Mouse (Mus musculus): ENCODE results near the gene Baz2b. TPM values are rescaled to one million over a fixed set of nuclear protein-coding genes. Genes with fewer than 3 reads are reported as not detected.

The Baz2b gene
- polyA plus RNA-seq, 1 experiment from 2014 or later: 55.1 TPM

DNA sequence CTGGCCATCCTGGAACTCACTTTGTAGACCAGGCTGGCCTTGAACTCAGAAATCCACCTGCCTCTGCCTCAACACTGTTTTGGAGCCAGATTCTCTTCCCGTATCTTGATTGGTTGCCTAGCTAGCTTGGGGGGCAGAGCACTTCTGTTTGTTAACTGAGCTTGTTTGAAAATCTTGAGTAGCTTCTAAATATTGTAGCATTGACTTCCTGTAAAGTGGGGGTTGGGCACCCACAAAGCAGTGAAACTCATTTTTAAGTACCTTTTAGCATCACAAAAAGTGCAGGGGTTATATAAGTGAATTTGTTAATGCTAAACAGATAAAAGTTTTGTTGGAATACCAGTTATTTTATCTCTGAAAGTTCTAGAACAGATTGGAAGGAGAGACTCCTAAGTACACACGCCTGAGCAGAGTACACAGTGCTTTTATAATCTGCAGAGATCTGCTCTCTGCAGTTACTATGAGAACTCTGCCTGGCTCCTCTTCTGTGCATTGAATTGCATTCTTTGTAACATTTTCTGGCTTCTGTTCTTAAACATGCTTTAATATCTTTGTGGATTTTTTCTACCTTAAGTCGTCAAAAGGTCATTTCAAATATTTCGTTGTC, 7.0 kb upstream of the Baz2b start:
- Histone ChIP-seq H3K4me1 (peaks cover 26% of the 10 kb centered on the region), H3K4me3 (no peak overlapping the region), H3K27ac (no peak overlapping the region), H3K9me3 (no peaks in the 10 kb centered on the region), H3K36me3 (peaks cover 25% of the 10 kb centered on the region), H3K27me3 (ENCODE audit: insufficient read depth, poor library complexity, severe bottlenecking) (no peaks in the 10 kb centered on the region)
- DNase-seq (ENCODE audit: low spot score): no peak
- WGBS: 87% methylated on average over 4 of the region's 4 CpGs

DNA sequence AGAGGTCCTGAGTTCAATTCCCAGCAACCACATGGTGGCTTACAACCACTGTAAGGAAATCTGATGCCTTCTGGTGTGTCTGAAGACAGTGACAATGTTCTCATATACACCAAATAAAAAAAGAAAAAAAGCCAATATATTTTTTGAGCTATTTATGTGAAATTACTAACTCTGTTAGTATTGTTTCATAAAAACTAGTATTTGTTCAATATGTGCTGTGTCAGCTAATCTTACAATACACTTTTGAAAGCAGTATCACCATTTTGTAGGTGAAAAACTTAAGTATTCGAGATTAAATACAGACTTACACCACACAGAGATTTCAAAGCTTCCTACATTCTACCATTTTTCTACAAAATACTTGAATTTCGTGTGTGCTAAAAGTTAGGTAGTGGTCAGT, 5.0 kb upstream of the Baz2b start:
- Histone ChIP-seq H3K4me3 (no peak overlapping the region), H3K27me3 (ENCODE audit: insufficient read depth, poor library complexity, severe bottlenecking) (no peaks in the 10 kb centered on the region), H3K9me3 (no peaks in the 10 kb centered on the region), H3K27ac (no peak overlapping the region), H3K36me3 (peaks cover 27% of the 10 kb centered on the region), H3K4me1 (peaks cover 35% of the 10 kb centered on the region)
- DNase-seq (ENCODE audit: low spot score): no peak
- WGBS: 92% methylated on average over 2 of the region's 2 CpGs

GRCm38 (mm10) chr2:60212488-60212887, 2.8 kb upstream of the Baz2b start:
- H3K4me3 ChIP-seq: no peak overlapping the region
- peaks cover 39% of the 10 kb centered on the region for H3K4me1 ChIP-seq
- DNase-seq (ENCODE audit: low spot score): no peak
- H3K27me3 ChIP-seq (ENCODE audit: insufficient read depth, poor library complexity, severe bottlenecking): no peaks in the 10 kb centered on the region
- H3K9me3 ChIP-seq: no peaks in the 10 kb centered on the region
- peaks cover 27% of the 10 kb centered on the region for H3K36me3 ChIP-seq
- H3K27ac ChIP-seq: no peak overlapping the region

- 9% methylated on average over 5 of the region's 5 CpGs for WGBS
- no peak for DNase-seq (ENCODE audit: low spot score)
- peaks cover 30% of the 10 kb centered on the region for H3K4me1 ChIP-seq
- H3K36me3 ChIP-seq: peaks cover 28% of the 10 kb centered on the region
- peak overlapping the region; percentile 100 for H3K27ac ChIP-seq
- H3K27me3 ChIP-seq (ENCODE audit: insufficient read depth, poor library complexity, severe bottlenecking): no peaks in the 10 kb centered on the region
- peak overlapping the region; percentile 99 for H3K4me3 ChIP-seq
- H3K9me3 ChIP-seq: no peaks in the 10 kb centered on the region
Observed at GRCm38 (mm10) chr2:60210821-60211220, 1.2 kb upstream of the Baz2b start.

GRCm38 (mm10) chr2:60209122-60209611, 472 bp downstream of the Baz2b start:
- H3K4me1 ChIP-seq: peaks cover 23% of the 10 kb centered on the region
- peak; percentile 80 for DNase-seq (ENCODE audit: low spot score)
- peak overlapping the region; percentile 99 for H3K4me3 ChIP-seq
- H3K9me3 ChIP-seq: no peaks in the 10 kb centered on the region
- peak overlapping the region; percentile 100 for H3K27ac ChIP-seq
- 0% methylated on average over 34 of the region's 35 CpGs for WGBS
- no peaks in the 10 kb centered on the region for H3K27me3 ChIP-seq (ENCODE audit: insufficient read depth, poor library complexity, severe bottlenecking)
- H3K36me3 ChIP-seq: peaks cover 32% of the 10 kb centered on the region

DNA sequence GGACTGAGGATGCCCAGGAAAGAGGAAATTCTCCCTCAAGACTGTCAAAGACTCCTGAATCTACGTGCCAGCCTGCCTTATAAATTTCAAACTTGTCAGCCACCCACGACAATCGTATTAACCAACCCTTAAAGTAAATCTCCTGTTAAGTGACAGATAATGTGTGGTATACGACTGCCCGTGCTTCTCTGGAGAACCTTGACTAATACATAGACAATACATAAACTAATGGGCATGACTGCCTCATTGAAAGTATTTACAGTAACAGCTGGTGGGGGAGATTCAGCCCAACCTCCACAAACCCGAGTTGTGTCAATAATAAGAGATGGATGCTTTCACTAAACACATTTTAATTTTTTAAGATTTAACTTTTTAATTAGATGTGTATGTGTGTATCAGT, 3.8 kb downstream of the Baz2b start:
- 86% methylated on average over 6 of the region's 6 CpGs for WGBS

GRCm38 (mm10) chr2:60204162-60204561, 5.5 kb downstream of the Baz2b start:
- H3K4me1 ChIP-seq: peaks cover 8% of the 10 kb centered on the region
- WGBS: 79% methylated on average over 6 of the region's 6 CpGs
- peaks cover 26% of the 10 kb centered on the region for H3K36me3 ChIP-seq
- no peak overlapping the region for H3K4me3 ChIP-seq
- H3K9me3 ChIP-seq: no peaks in the 10 kb centered on the region
- H3K27me3 ChIP-seq (ENCODE audit: insufficient read depth, poor library complexity, severe bottlenecking): no peaks in the 10 kb centered on the region
- H3K27ac ChIP-seq: no peak overlapping the region
- DNase-seq (ENCODE audit: low spot score): no peak

More for the DNA sequence above, 3.8 kb downstream of the Baz2b start:
- no peak for DNase-seq (ENCODE audit: low spot score)
- Histone ChIP-seq H3K4me3 (no peak overlapping the region), H3K4me1 (peaks cover 9% of the 10 kb centered on the region), H3K36me3 (peaks cover 26% of the 10 kb centered on the region), H3K9me3 (no peaks in the 10 kb centered on the region), H3K27ac (no peak overlapping the region), H3K27me3 (ENCODE audit: insufficient read depth, poor library complexity, severe bottlenecking) (no peaks in the 10 kb centered on the region)

GRCm38 (mm10) chr2:60203733-60204132, 5.9 kb downstream of the Baz2b start:
- 91% methylated on average over 4 of the region's 4 CpGs for WGBS
- no peaks in the 10 kb centered on the region for H3K9me3 ChIP-seq
- no peaks in the 10 kb centered on the region for H3K27me3 ChIP-seq (ENCODE audit: insufficient read depth, poor library complexity, severe bottlenecking)
- no peak overlapping the region for H3K27ac ChIP-seq
- H3K4me3 ChIP-seq: no peak overlapping the region
- peaks cover 26% of the 10 kb centered on the region for H3K36me3 ChIP-seq
- no peak for DNase-seq (ENCODE audit: low spot score)
- peaks cover 8% of the 10 kb centered on the region for H3K4me1 ChIP-seq

DNA sequence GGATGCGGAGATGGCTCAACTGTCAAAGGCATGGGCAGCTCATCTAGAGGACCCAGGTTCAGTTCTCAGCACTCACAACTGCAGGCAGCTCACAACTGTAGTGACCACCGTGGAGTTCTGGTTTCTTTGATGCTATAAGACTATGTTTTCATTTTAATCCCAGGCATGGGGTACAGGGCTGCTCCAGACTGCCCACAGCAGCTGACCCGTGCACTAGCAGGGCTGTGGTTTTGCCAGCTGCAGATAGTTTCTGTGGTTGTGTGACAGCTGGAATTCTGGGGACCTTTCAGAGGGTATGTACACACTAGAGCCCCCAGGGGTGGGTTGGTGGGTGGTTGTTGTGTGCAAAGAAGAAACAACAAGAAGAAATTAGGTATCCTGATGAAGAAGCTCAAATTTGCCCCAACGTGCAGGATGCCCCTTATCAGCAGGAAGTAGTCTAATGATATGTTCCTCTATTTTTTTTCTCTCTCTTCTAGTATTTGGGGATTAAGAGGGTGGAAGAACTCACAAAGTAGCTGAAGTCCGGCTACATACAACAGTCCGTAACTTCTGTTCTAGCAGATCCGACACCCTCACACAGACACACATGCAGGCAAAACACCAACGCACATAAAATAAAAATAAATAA, 6.6 kb downstream of the Baz2b start:
- 80% methylated on average over 8 of the region's 8 CpGs for WGBS
- no peaks in the 10 kb centered on the region for H3K9me3 ChIP-seq
- H3K4me3 ChIP-seq: no peak overlapping the region
- no peak overlapping the region for H3K27ac ChIP-seq
- H3K4me1 ChIP-seq: peaks cover 5% of the 10 kb centered on the region
- no peaks in the 10 kb centered on the region for H3K27me3 ChIP-seq (ENCODE audit: insufficient read depth, poor library complexity, severe bottlenecking)
- peaks cover 26% of the 10 kb centered on the region for H3K36me3 ChIP-seq
- DNase-seq (ENCODE audit: low spot score): no peak

- Histone ChIP-seq H3K9me3 (no peaks in the 10 kb centered on the region), H3K4me3 (no peak overlapping the region), H3K4me1 (no peaks in the 10 kb centered on the region), H3K36me3 (peaks cover 19% of the 10 kb centered on the region; the same call in 1 of the 2 replicates), H3K27me3 (ENCODE audit: insufficient read depth, poor library complexity, severe bottlenecking) (no peaks in the 10 kb centered on the region), H3K27ac (no peak overlapping the region)
- DNase-seq (ENCODE audit: low spot score): no peak
- WGBS: 53% methylated on average over 8 of the region's 8 CpGs
Observed at GRCm38 (mm10) chr2:60200667-60201066, 9.0 kb downstream of the Baz2b start.

GRCm38 (mm10) chr2:60200051-60200562, 9.5 kb downstream of the Baz2b start:
- Histone ChIP-seq H3K27me3 (ENCODE audit: insufficient read depth, poor library complexity, severe bottlenecking) (no peaks in the 10 kb centered on the region), H3K4me3 (no peak overlapping the region)
- WGBS: 95% methylated on average over 5 of the region's 5 CpGs

GRCm38 (mm10) chr2:60196841-60197240, 12.8 kb downstream of the Baz2b start:
- DNase-seq (ENCODE audit: low spot score): no peak
- H3K4me1 ChIP-seq: no peaks in the 10 kb centered on the region
- H3K9me3 ChIP-seq: no peaks in the 10 kb centered on the region
- H3K36me3 ChIP-seq: no peaks in the 10 kb centered on the region
- H3K4me3 ChIP-seq: no peak overlapping the region
- H3K27me3 ChIP-seq (ENCODE audit: insufficient read depth, poor library complexity, severe bottlenecking): no peaks in the 10 kb centered on the region
- 60% methylated on average over 1 of the region's 1 CpGs for WGBS
- no peak overlapping the region for H3K27ac ChIP-seq

More at GRCm38 (mm10) chr2:60200051-60200562, 9.5 kb downstream of the Baz2b start:
- Histone ChIP-seq H3K9me3 (no peaks in the 10 kb centered on the region), H3K4me1 (no peaks in the 10 kb centered on the region), H3K36me3 (peaks cover 13% of the 10 kb centered on the region; the same call in 1 of the 2 replicates), H3K27ac (no peak overlapping the region)
- no peak for DNase-seq (ENCODE audit: low spot score)

DNA sequence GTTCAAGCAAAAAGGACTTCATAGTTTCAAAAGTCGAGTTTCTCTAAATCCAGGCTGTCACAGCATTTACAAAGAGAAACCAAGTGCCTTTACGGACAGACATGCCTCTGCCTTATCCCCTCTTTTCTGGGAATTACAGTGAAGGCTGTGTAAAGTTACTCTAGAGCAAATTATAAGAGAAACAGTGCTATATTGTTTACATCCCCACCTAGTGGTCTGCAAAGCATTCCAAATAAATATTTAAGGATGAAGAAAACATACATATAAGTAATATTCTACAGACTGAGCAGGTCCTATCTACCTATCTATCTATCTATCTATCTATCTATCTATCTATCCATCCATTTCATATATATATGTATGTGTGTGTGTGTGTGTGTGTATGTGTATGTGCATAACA, 27.9 kb downstream of the Baz2b start:
- DNase-seq (ENCODE audit: low spot score): no peak
- no peak overlapping the region for H3K27ac ChIP-seq
- no peaks in the 10 kb centered on the region for H3K27me3 ChIP-seq (ENCODE audit: insufficient read depth, poor library complexity, severe bottlenecking)
- no peaks in the 10 kb centered on the region for H3K36me3 ChIP-seq
- 49% methylated on average over 2 of the region's 2 CpGs for WGBS
- no peaks in the 10 kb centered on the region for H3K9me3 ChIP-seq
- peaks cover 4% of the 10 kb centered on the region; the same call in 1 of the 2 replicates for H3K4me1 ChIP-seq
- H3K4me3 ChIP-seq: no peak overlapping the region

Data from heart, embryonic 10.5 days (tissue).